Mouse (Mus musculus) brain, embryonic 14.5 days (tissue): ENCODE data around the gene Npl. TPM values are rescaled to one million over a fixed set of nuclear protein-coding genes. Genes with fewer than 3 reads are reported as not detected.
A peak's percentile ranks its signal among the peaks of the same experiment; 100 is the strongest.

ENCODE experiments used
- DNase-seq: peaks from one replicate; pipeline ENCODE4 v3.0.0-alpha.2; 2011; ENCODE audit warnings: low read depth
- CTCF ChIP-seq: fragments of 200-500 bp; IDR thresholded peaks from 2 replicates; pipeline ENCODE4 v1.5.1; 2012; ENCODE audit warnings: inconsistent platforms, mild to moderate bottlenecking, moderate library complexity, borderline replicate concordance; ENCODE audit not compliant: insufficient read depth, insufficient read length; ENCODE audit errors: extremely low read depth
- POLR2A ChIP-seq: fragments of 200-500 bp; IDR thresholded peaks from 2 replicates; pipeline ENCODE4 v1.6.1; 2012; ENCODE audit warnings: mild to moderate bottlenecking, inconsistent platforms, borderline replicate concordance; ENCODE audit not compliant: poor library complexity, insufficient read depth, insufficient read length, severe bottlenecking; ENCODE audit errors: extremely low read depth
- polyA plus RNA-seq: library from polyadenylated mRNA; depleted of rRNA; stranded (reverse); fragments of >200 nt; gene quantifications from 2 replicates; pipeline ENCODE4 v1.2.3, GENCODE M21; 2012

The Npl gene
- polyA plus RNA-seq, 1 experiment: 6.6 TPM

DNA sequence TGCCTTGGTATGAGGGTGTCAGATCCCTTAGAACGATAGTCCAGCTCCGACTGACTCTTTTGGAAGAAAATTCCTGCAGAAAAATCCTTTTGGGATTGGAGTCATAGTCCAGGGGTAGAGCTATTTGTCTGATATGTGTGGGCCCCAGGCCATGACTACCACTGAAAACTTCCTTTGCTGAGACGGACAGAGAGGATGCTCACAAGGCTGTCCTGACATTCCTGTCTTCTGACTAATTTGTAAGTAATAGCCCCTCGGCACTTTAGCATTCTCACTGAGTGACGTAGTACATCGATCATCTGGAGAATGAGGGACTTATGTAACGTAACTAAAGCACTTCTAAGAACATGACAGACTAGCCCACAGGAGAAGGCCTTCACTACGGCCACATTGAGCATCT, 15.9 kb upstream of the Npl start:
- no peak for TF ChIP-seq CTCF
- no peak for TF ChIP-seq POLR2A
- no peak for DNase-seq

DNA sequence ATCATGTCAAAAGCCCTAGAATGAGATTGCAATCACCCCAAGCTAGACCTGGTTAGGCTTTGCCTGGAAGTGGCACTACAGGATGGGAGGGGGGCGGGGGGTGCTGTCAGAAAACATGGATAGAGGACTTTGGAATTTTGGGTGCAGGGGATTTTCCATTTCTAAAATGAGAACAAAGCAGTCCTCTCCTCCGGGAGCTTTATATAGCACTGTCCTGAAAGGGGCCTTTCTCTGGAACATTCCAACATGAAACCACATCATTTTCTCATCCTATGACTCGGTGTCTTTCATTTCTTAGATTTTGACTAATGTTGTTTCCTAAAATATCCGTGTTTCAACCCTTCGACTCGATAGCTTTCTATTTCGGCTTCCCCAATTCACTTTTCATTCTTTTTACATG, 14.9 kb upstream of the Npl start:
- no peak for TF ChIP-seq POLR2A
- TF ChIP-seq CTCF: no peak
- no peak for DNase-seq

GRCm38 (mm10) chr1:153563675-153564074, 13.8 kb upstream of the Npl start:
- peak; percentile 6; the same call in 1 of the 2 replicates for TF ChIP-seq CTCF
- no peak for TF ChIP-seq POLR2A
- no peak for DNase-seq

DNA sequence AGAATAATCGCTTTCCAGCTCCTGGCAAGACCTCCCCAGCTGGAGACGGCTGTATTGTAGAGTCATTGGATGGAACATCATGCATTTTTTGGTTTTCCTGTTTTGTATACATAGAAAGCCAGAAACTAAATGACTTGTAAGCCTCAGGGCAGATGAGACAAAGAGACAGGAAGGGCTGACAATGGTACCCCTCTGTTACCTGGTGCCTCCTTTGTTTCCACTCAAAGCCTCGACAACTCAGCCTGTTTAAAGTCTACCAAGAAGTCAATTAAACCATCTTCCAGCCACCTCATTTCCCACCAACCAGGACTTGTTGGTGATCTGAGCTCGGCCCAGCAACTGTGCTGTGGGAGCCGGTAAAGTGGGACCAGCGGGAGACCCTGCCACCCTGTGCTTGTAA, 11.0 kb upstream of the Npl start:
- TF ChIP-seq CTCF (no peak), POLR2A (no peak)
- DNase-seq: no peak

- peak; percentile 31 for DNase-seq
- TF ChIP-seq POLR2A (no peak), CTCF (no peak)
These were observed 9.9 kb upstream of the Npl start for GRCm38 (mm10) chr1:153559701-153560100.

GRCm38 (mm10) chr1:153559126-153559647, 9.3 kb upstream of the Npl start:
- DNase-seq: peak; percentile 80
- TF ChIP-seq CTCF: peak; percentile 78
- TF ChIP-seq POLR2A: no peak

- DNase-seq: peak; percentile 84
- peak; percentile 81; the same call in 1 of the 2 replicates for TF ChIP-seq CTCF
- no peak for TF ChIP-seq POLR2A
These were observed 7.1 kb upstream of the Npl start for GRCm38 (mm10) chr1:153556896-153557295.

GRCm38 (mm10) chr1:153556202-153556601, 6.4 kb upstream of the Npl start:
- no peak for TF ChIP-seq POLR2A
- TF ChIP-seq CTCF: no peak
- DNase-seq: no peak

DNA sequence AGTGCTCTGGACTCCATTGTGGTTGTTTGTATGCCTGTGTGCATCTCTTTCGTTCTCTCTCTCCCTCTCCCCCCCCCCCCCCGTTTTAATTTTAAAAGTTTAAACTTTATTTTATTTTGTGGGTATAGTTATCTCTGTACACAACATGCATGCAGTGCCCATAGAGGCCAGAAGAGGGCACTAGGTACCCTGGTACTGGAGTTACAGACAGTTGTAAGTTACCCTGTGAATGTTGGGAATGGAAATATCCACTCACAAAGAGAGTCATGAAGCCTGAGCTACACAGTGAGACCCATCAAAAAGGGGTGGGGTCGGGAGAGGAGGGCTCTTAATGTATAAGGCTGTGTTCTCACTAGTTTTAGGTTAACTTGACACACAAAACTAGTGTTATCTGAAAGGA, 969 bp upstream of the Npl start:
- TF ChIP-seq CTCF (peak; percentile 64; the same call in 1 of the 2 replicates), POLR2A (no peak)
- DNase-seq: peak; percentile 70

GRCm38 (mm10) chr1:153547555-153547954, 2.3 kb downstream of the Npl start:
- TF ChIP-seq CTCF (no peak), POLR2A (no peak)
- DNase-seq: no peak

DNA sequence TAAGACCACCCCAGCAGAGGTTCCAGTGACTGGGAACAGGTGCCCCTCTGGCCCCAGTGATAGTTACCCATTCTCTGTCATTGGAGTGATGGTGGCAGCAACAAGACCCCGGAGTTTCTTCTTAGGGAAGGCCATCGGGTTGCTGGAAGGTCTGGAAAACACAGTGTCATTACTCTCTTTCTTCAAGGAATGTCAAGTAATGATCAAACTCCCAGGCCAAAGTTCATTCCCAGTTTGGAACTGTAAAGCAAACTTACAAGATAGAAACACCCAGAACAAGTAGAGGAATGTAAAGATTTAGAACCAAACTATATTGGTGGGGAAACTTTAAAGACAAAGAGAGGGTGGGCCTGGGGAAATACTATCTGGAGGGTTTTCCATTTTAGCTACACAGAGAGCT, 4.6 kb downstream of the Npl start:
- no peak for DNase-seq
- TF ChIP-seq CTCF (no peak), POLR2A (no peak)

DNA sequence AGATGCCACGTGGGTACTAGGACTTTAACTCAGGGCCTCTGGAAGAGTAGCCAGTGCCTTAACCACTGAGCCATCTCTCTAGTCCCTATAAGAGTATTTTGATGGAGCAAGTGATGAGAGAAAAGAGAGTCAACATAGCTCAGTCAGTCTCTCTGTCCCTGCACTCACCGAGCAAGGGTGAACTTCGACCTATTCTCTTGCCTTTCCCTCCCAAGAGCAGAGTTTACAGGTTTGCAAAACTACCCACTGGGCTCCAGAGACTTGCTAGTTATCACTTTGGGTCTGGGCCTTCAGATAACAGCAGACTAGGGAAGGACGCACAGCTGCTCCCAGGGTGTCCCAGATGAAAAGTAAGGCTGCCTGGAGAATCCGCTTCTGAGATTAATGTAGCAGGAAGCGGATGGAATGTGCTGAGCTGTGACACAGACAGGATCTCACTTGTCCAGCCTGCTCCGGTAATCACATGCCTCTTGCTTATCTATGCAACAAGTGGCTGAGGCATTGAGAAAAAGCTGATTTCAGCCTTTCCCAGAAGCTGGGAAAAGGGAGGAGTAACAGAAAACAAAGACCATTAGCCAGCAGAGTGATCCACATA, 7.0 kb downstream of the Npl start:
- no peak for TF ChIP-seq CTCF
- TF ChIP-seq POLR2A: no peak
- DNase-seq: peak; percentile 31
